ENCODE assay signal across 14 mouse cellular contexts in genomic region chr1:154622666-154623653, GRCm38 (mm10).
A peak's percentile ranks its signal among the peaks of the same experiment; 100 is the strongest.
DNase-seq lines count a peak whose midpoint lies in the region; ATAC-seq and TF ChIP-seq lines count a peak whose summit lies in the region.
"Had no signal": no experiment of that assay in that cellular context is flagged by ENCODE, and none has a peak within 500 bp of the region (broad histone marks: within the 10 kb centered on the region; RNA-seq: fewer than 3 reads in every experiment).

No protein-coding gene starts in this region.

- H3K36me3 ChIP-seq in forebrain, embryonic 15.5 days, result no peaks in the 10 kb centered on the region
- no peaks in the 10 kb centered on the region for H3K36me3 ChIP-seq in forebrain, embryonic 12.5 days (replicated peaks)
- no peaks in the 10 kb centered on the region for H3K36me3 ChIP-seq in forebrain, postnatal 0 days (ENCODE audit: insufficient read depth)
- H3K36me3 ChIP-seq: limb, embryonic 13.5 days; lung, embryonic 15.5 days had no signal

- no peak overlapping the region for H3K9ac ChIP-seq in forebrain, embryonic 15.5 days (replicated peaks)
- H3K9ac ChIP-seq in forebrain, embryonic 12.5 days, result no peak overlapping the region
- H3K9ac ChIP-seq in forebrain, postnatal 0 days, result no peak overlapping the region
- H3K9ac ChIP-seq: limb, embryonic 13.5 days; lung, embryonic 15.5 days had no signal

- no peak overlapping the region for H3K4me3 ChIP-seq in forebrain, embryonic 15.5 days
- H3K4me3 ChIP-seq in forebrain, embryonic 12.5 days (replicated peaks), result no peak overlapping the region
- H3K4me3 ChIP-seq in forebrain, postnatal 0 days (ENCODE audit: low read depth, low read length), result no peak overlapping the region
- H3K4me3 ChIP-seq: erythroblast, embryonic 14.5 days; limb, embryonic 13.5 days; lung, embryonic 15.5 days had no signal

- peak; percentile 73 for ATAC-seq in forebrain, embryonic 15.5 days (replicated peaks)
- no peak for ATAC-seq in forebrain, embryonic 12.5 days (ENCODE audit: low FRiP score)
- ATAC-seq in forebrain, postnatal 0 days, result peak; percentile 34; the same call in 1 of the 2 replicates
- ATAC-seq: intestine, postnatal 0 days had no signal

- H3K4me1 ChIP-seq in forebrain, embryonic 15.5 days, result no peaks in the 10 kb centered on the region
- 0 out of 2 replicates have a peak, but pooled peaks cover under 1% of the 10 kb centered on the region for H3K4me1 ChIP-seq in forebrain, embryonic 12.5 days
- H3K4me1 ChIP-seq in forebrain, postnatal 0 days (ENCODE audit: insufficient read depth), result no peaks in the 10 kb centered on the region
- H3K4me1 ChIP-seq: lung, embryonic 15.5 days had no signal

- 60% methylated on average over 16 of the region's 16 CpGs for WGBS in forebrain, embryonic 15.5 days
- WGBS in forebrain, embryonic 12.5 days, result 85% methylated on average over 16 of the region's 16 CpGs
- 53% methylated on average over 16 of the region's 16 CpGs for WGBS in forebrain, postnatal 0 days

- H3K9me3 ChIP-seq in forebrain, embryonic 15.5 days, result no peaks in the 10 kb centered on the region
- H3K9me3 ChIP-seq in forebrain, embryonic 12.5 days, result no peaks in the 10 kb centered on the region
- no peaks in the 10 kb centered on the region for H3K9me3 ChIP-seq in forebrain, postnatal 0 days (ENCODE audit: low read length)
- H3K9me3 ChIP-seq: limb, embryonic 13.5 days; lung, embryonic 15.5 days had no signal

- DNase-seq in retina, postnatal 7 days (ENCODE audit: low read depth, low spot score), result peak; percentile 9
- DNase-seq in retina, embryonic 14.5 days (ENCODE audit: low spot score), result no peak
- peak; percentile 31 for DNase-seq in forebrain, postnatal 0 days
- no peak for DNase-seq in gastrocnemius, postnatal 25 days
- no peak for DNase-seq in MN1 (ENCODE audit: low spot score)
- DNase-seq: gastrocnemius, postnatal 10 days; kidney, postnatal 4 days; thymus, postnatal 36 days had no signal

- no peak overlapping the region for H3K27ac ChIP-seq in forebrain, embryonic 15.5 days (replicated peaks)
- no peak overlapping the region for H3K27ac ChIP-seq in forebrain, embryonic 12.5 days
- H3K27ac ChIP-seq in forebrain, postnatal 0 days (ENCODE audit: low read depth, low read length), result no peak overlapping the region
- H3K27ac ChIP-seq: limb, embryonic 13.5 days; lung, embryonic 15.5 days had no signal

- H3K27me3 ChIP-seq in forebrain, embryonic 15.5 days, result no peaks in the 10 kb centered on the region
- H3K27me3 ChIP-seq in forebrain, embryonic 12.5 days, result no peaks in the 10 kb centered on the region
- H3K27me3 ChIP-seq in forebrain, postnatal 0 days (ENCODE audit: insufficient read depth, low read length), result no peaks in the 10 kb centered on the region
- H3K27me3 ChIP-seq: lung, embryonic 15.5 days had no signal

- no peak overlapping the region for H3K4me2 ChIP-seq in forebrain, embryonic 15.5 days (replicated peaks)
- H3K4me2 ChIP-seq in forebrain, embryonic 12.5 days, result no peak overlapping the region
- no peak overlapping the region for H3K4me2 ChIP-seq in forebrain, postnatal 0 days (ENCODE audit: low read depth)
- H3K4me2 ChIP-seq: limb, embryonic 13.5 days; lung, embryonic 15.5 days had no signal

- no peak for TF ChIP-seq CTCF in forebrain, postnatal 0 days (IDR thresholded peaks at IDR 0.05; ENCODE audit: low read depth)

Comparison
In these comparisons a context has a peak if more than half of its experiments do, and no peak if none do; other contexts are left out.
1. DNase-seq: peak in retina, postnatal 7 days (single experiment) and forebrain, postnatal 0 days (single experiment); none in retina, embryonic 14.5 days (single experiment), gastrocnemius, postnatal 25 days (single experiment) and MN1 (single experiment).